Mouse (Mus musculus) hindbrain, postnatal 0 days (tissue): ENCODE measurements around the gene Rrh. TPM values are rescaled to one million over a fixed set of nuclear protein-coding genes. Genes with fewer than 3 reads are reported as not detected.
A peak's percentile ranks its signal among the peaks of the same experiment; 100 is the strongest.

Source experiments
- ATAC-seq: fragments of 200-750 bp; cut with Nextera tagmentation; 2 replicates; pipeline ENCODE4 v1.8.0; 2017; ENCODE audit warnings: mild to moderate bottlenecking, moderate TSS enrichment, moderate library complexity
- DNase-seq: peaks from one replicate; pipeline ENCODE4 v3.0.0-alpha.2; 2015; ENCODE audit warnings: low spot score
- H3K27ac ChIP-seq: fragments of 300-500 bp; sonication (generic); 2 replicates; pipeline ENCODE4 v1.5.1; 2014; ENCODE audit warnings: mild to moderate bottlenecking
- H3K27me3 ChIP-seq: fragments of 300-500 bp; sonication (generic); 2 replicates; pipeline ENCODE4 v1.6.1; 2014; ENCODE audit warnings: low read length, mixed read lengths; ENCODE audit not compliant: insufficient read depth
- H3K36me3 ChIP-seq: fragments of 300-500 bp; sonication (generic); 2 replicates; pipeline ENCODE4 v1.6.1; 2014; ENCODE audit warnings: low read length, mixed read lengths; ENCODE audit not compliant: insufficient read depth
- H3K4me1 ChIP-seq: fragments of 300-500 bp; sonication (generic); 2 replicates; pipeline ENCODE4 v1.6.1; 2014; ENCODE audit warnings: antibody characterized with exemption, low read length, mixed read lengths; ENCODE audit not compliant: insufficient read depth
- H3K4me2 ChIP-seq: fragments of 300-500 bp; sonication (generic); 2 replicates; pipeline ENCODE4 v1.6.1; 2014; ENCODE audit warnings: low read depth, mild to moderate bottlenecking, low read length, moderate library complexity, mixed read lengths
- H3K4me3 ChIP-seq: fragments of 300-500 bp; sonication (generic); 2 replicates; pipeline ENCODE4 v1.5.1; 2014; ENCODE audit warnings: low read length
- H3K9ac ChIP-seq: fragments of 300-500 bp; sonication (generic); replicated peaks from 2 replicates; pipeline ENCODE4 v1.6.1; 2014; ENCODE audit warnings: mild to moderate bottlenecking, low read length, moderate library complexity, mixed read lengths
- H3K9me3 ChIP-seq: fragments of 300-500 bp; sonication (generic); 2 replicates; pipeline ENCODE4 v1.6.1; 2016; ENCODE audit warnings: low read length, mixed read lengths
- CTCF ChIP-seq: IDR thresholded peaks from 2 replicates; pipeline ENCODE4 v1.5.1; 2016; ENCODE audit warnings: antibody characterized with exemption, control low read depth, low read depth
- WGBS: fragments of 180-500 bp; shearing (Covaris S2); extraction: QIAGEN DNeasy Blood & Tissue Kit; methylation state at CpG from one replicate; pipeline ENCODE4 v1.1.7; 2014; 5-methylcytosine and 5-hydroxymethylcytosine counted together
- polyA plus RNA-seq: library from polyadenylated mRNA; unstranded; fragments of >200 nt; fragmentation: Nextera tagmentation; extraction: Ambion mirVana; gene quantifications from 2 replicates; pipeline ENCODE4 v1.2.1, GENCODE M21; 2015
- total RNA-seq: library from RNA; depleted of rRNA; stranded (reverse); fragments of >200 nt; gene quantifications from 2 replicates; pipeline ENCODE4 v1.2.3, GENCODE M21; 2014; rRNA removed

The Rrh gene
- total and polyA plus RNA-seq, 2 experiments from 2014 or later, result 0.41 to 0.52 TPM

DNA sequence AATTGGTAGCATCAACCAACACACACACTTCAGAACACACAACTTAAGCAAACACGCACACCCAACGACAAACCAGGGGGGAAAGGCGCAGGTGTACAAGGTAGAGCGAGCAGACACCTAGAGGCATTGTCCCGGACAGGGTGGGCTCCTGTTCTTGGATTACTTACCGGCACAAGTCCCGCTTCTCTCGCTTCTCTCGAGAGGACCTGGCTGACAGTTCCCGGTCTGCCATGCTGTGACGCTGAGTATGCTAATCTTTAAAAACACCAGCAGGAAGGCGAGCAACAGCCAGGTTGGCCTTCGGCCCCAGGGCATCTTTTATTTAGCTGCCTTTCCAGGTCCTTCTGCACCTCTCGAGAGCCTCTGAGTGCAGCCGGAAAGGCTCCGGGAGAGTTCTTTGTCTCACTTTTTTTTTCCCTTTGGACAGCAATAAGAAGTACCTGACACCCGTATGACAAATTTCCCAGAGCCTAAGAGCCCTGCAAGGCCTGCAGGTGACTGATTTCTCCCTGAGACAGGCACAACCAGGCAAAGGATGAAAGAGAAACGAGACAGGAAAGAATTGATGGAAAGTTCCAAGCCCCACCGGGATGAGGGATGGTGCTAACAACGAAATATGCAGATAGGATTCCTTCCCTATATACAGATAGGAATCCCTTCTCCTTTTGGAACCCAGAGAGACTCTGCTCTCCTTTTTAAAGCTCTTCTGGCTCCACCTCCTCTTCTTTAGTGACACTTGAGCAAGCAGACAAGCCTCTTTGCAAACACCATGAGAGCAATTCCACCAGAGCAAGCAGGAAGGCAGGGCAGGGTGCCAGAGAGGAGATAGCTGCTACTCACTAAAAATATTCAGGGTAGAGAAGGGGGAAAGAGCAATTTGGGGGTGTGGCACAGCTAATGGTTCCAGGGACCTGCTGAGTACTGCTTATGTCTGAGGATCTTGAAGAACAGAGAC lies 67.5 kb downstream of the Rrh start, which contains the start of gene Egf:
Gene Egf (minus strand): TSS at position 667 of the 955 bp plus-strand sequence.
- H3K9ac ChIP-seq, result no peak within 1 kb of the TSS; the same call in 1 of the 2 replicates
- H3K27ac ChIP-seq, result no peak within 1 kb of the TSS
- H3K9me3 ChIP-seq, result no peaks in the 10 kb centered on the region
- peak within 1 kb of the TSS; percentile 34 for H3K4me3 ChIP-seq
- no peaks in the 10 kb centered on the region for H3K27me3 ChIP-seq
- peak within 1 kb of the TSS; percentile 64 for H3K4me2 ChIP-seq
- DNase-seq (peak; percentile 18), ATAC-seq (peak; percentile 49; the same call in 1 of the 2 replicates)
- TF ChIP-seq CTCF, result no peak
- 10% methylated on average over 20 of the region's 20 CpGs for WGBS
- no peaks in the 10 kb centered on the region for H3K36me3 ChIP-seq
- H3K4me1 ChIP-seq, result peaks cover 6% of the 10 kb centered on the region; the same call in 1 of the 2 replicates

Other genes starting within 250 kb of the Rrh start
- 1.2 and 1.3 TPM in 2 replicates for gene Egf, start 67.3 kb downstream of the Rrh start, total RNA-seq
- gene Egf, start 67.3 kb downstream of the Rrh start, polyA plus RNA-seq, result 1.2 and 1.9 TPM in 2 replicates
- not detected in 2 replicates for gene Lrit3, start 18.6 kb downstream of the Rrh start, total RNA-seq
- gene Lrit3, start 18.6 kb downstream of the Rrh start, polyA plus RNA-seq, result 0.06 TPM in 1 of 2 replicates, not detected in the other
- gene Gar1, start 8.8 kb upstream of the Rrh start, total RNA-seq, result 1.7 and 5.1 TPM in 2 replicates
- 37.0 and 37.3 TPM in 2 replicates for gene Gar1, start 8.8 kb upstream of the Rrh start, polyA plus RNA-seq
- 0.22 TPM in 1 of 2 replicates, not detected in the other for gene Cfi, start 13.3 kb upstream of the Rrh start, total RNA-seq
- 0.33 and 0.55 TPM in 2 replicates for gene Cfi, start 13.3 kb upstream of the Rrh start, polyA plus RNA-seq
- gene Pla2g12a, start 56.0 kb upstream of the Rrh start, total RNA-seq, result 28.5 and 31.3 TPM in 2 replicates
- 52.9 and 53.3 TPM in 2 replicates for gene Pla2g12a, start 56.0 kb upstream of the Rrh start, polyA plus RNA-seq
- gene Casp6, start 78.8 kb upstream of the Rrh start, total RNA-seq, result 5.0 and 10.6 TPM in 2 replicates
- 17.5 and 25.3 TPM in 2 replicates for gene Casp6, start 78.8 kb upstream of the Rrh start, polyA plus RNA-seq
- gene Mcub, start 147.6 kb upstream of the Rrh start, total RNA-seq, result 3.4 and 3.6 TPM in 2 replicates
- gene Mcub, start 147.6 kb upstream of the Rrh start, polyA plus RNA-seq, result 6.6 and 7.4 TPM in 2 replicates
- 34.8 and 39.7 TPM in 2 replicates for gene Sec24b, start 239.0 kb upstream of the Rrh start, total RNA-seq
- 22.1 and 34.0 TPM in 2 replicates for gene Sec24b, start 239.0 kb upstream of the Rrh start, polyA plus RNA-seq